Mouse (Mus musculus): ENCODE measurements at regions not wholly inside any gene's neighbourhood (a gene's known extent, or its start where the extent isn't known, plus 50 kb on each side); places are given as distances from the start of the nearest gene placed in this dataset.
A peak's percentile ranks its signal among the peaks of the same experiment; 100 is the strongest.

- no peaks in the 10 kb centered on the region for H3K27me3 ChIP-seq (replicated peaks)
- H3K36me3 ChIP-seq, result no peaks in the 10 kb centered on the region
- H3K4me3 ChIP-seq, result peak overlapping the region; percentile 63
- H3K4me2 ChIP-seq, result peak overlapping the region; percentile 73
- peak; percentile 95 for ATAC-seq (ENCODE audit: insufficient number of reproducible peaks, low FRiP score)
- H3K27ac ChIP-seq (ENCODE audit: poor library complexity, severe bottlenecking), result peak overlapping the region; percentile 99
- no peaks in the 10 kb centered on the region for H3K9me3 ChIP-seq (replicated peaks)
- H3K9ac ChIP-seq, result peak overlapping the region; percentile 85
- WGBS, result under 1% methylated on average over 61 of the region's 85 CpGs
- peaks cover 7% of the 10 kb centered on the region for H3K4me1 ChIP-seq (replicated peaks)
Measured at GRCm38 (mm10) chr17:4907841-4908571, 86.1 kb upstream of the Arid1b start.

- Histone ChIP-seq H3K27ac (ENCODE audit: poor library complexity, severe bottlenecking) (peak overlapping the region; percentile 99), H3K4me2 (peak overlapping the region; percentile 73), H3K9me3 (replicated peaks) (no peaks in the 10 kb centered on the region), H3K4me3 (peak overlapping the region; percentile 63), H3K27me3 (replicated peaks) (no peaks in the 10 kb centered on the region), H3K36me3 (no peaks in the 10 kb centered on the region), H3K4me1 (replicated peaks) (peaks cover 7% of the 10 kb centered on the region), H3K9ac (peak overlapping the region; percentile 85)
- peak; percentile 54 for ATAC-seq (ENCODE audit: insufficient number of reproducible peaks, low FRiP score)
- 2% methylated on average over 17 of the region's 17 CpGs for WGBS
Measured at GRCm38 (mm10) chr17:4908572-4908965, 85.6 kb upstream of the Arid1b start.

- no peak overlapping the region for H3K4me3 ChIP-seq
- 76% methylated on average over 5 of the region's 5 CpGs for WGBS
- no peaks in the 10 kb centered on the region for H3K36me3 ChIP-seq
- no peak overlapping the region for H3K27ac ChIP-seq (ENCODE audit: poor library complexity, severe bottlenecking)
- peaks cover 7% of the 10 kb centered on the region for H3K4me1 ChIP-seq (replicated peaks)
- H3K9me3 ChIP-seq (replicated peaks), result no peaks in the 10 kb centered on the region
- no peak for ATAC-seq (ENCODE audit: insufficient number of reproducible peaks, low FRiP score)
- no peaks in the 10 kb centered on the region for H3K27me3 ChIP-seq (replicated peaks)
- no peak overlapping the region for H3K9ac ChIP-seq
- no peak overlapping the region for H3K4me2 ChIP-seq
Measured at GRCm38 (mm10) chr17:4910182-4910581, 84.0 kb upstream of the Arid1b start.

GRCm38 (mm10) chr17:4913001-4913400 is 81.1 kb upstream of the Arid1b start:
- Histone ChIP-seq H3K27ac (ENCODE audit: poor library complexity, severe bottlenecking) (no peak overlapping the region), H3K27me3 (replicated peaks) (no peaks in the 10 kb centered on the region), H3K4me1 (replicated peaks) (peaks cover 7% of the 10 kb centered on the region), H3K36me3 (no peaks in the 10 kb centered on the region), H3K4me2 (no peak overlapping the region), H3K9me3 (replicated peaks) (no peaks in the 10 kb centered on the region), H3K9ac (no peak overlapping the region), H3K4me3 (no peak overlapping the region)
- WGBS, result 78% methylated on average over 4 of the region's 4 CpGs
- ATAC-seq (ENCODE audit: insufficient number of reproducible peaks, low FRiP score), result no peak

- Histone ChIP-seq H3K27me3 (replicated peaks) (no peaks in the 10 kb centered on the region), H3K9ac (no peak overlapping the region), H3K36me3 (no peaks in the 10 kb centered on the region), H3K27ac (ENCODE audit: poor library complexity, severe bottlenecking) (no peak overlapping the region), H3K9me3 (replicated peaks) (no peaks in the 10 kb centered on the region), H3K4me1 (replicated peaks) (no peaks in the 10 kb centered on the region), H3K4me3 (no peak overlapping the region), H3K4me2 (no peak overlapping the region)
- no peak for ATAC-seq (ENCODE audit: insufficient number of reproducible peaks, low FRiP score)
- 58% methylated on average over 6 of the region's 6 CpGs for WGBS
Measured at GRCm38 (mm10) chr17:4919866-4920495, 74.2 kb upstream of the Arid1b start.

GRCm38 (mm10) chr17:4921121-4921520 is 73.0 kb upstream of the Arid1b start:
- 76% methylated on average over 7 of the region's 7 CpGs for WGBS
- Histone ChIP-seq H3K9ac (no peak overlapping the region), H3K4me1 (replicated peaks) (no peaks in the 10 kb centered on the region), H3K4me2 (no peak overlapping the region), H3K27ac (ENCODE audit: poor library complexity, severe bottlenecking) (no peak overlapping the region), H3K4me3 (no peak overlapping the region), H3K9me3 (replicated peaks) (0 out of 2 replicates have a peak, but pooled peaks cover 2% of the 10 kb centered on the region), H3K27me3 (replicated peaks) (no peaks in the 10 kb centered on the region), H3K36me3 (no peaks in the 10 kb centered on the region)
- ATAC-seq (ENCODE audit: insufficient number of reproducible peaks, low FRiP score), result no peak

GRCm38 (mm10) chr17:4928631-4929030 is 65.5 kb upstream of the Arid1b start:
- 63% methylated on average over 5 of the region's 5 CpGs for WGBS
- ATAC-seq (ENCODE audit: insufficient number of reproducible peaks, low FRiP score), result no peak

GRCm38 (mm10) chr17:4935268-4935667 is 58.9 kb upstream of the Arid1b start:
- Histone ChIP-seq H3K4me2 (no peak overlapping the region), H3K4me1 (replicated peaks) (0 out of 2 replicates have a peak, but pooled peaks cover under 1% of the 10 kb centered on the region), H3K9ac (no peak overlapping the region), H3K27ac (ENCODE audit: poor library complexity, severe bottlenecking) (no peak overlapping the region), H3K27me3 (replicated peaks) (no peaks in the 10 kb centered on the region), H3K4me3 (no peak overlapping the region), H3K9me3 (replicated peaks) (no peaks in the 10 kb centered on the region), H3K36me3 (no peaks in the 10 kb centered on the region)
- ATAC-seq (ENCODE audit: insufficient number of reproducible peaks, low FRiP score), result no peak
- WGBS, result 84% methylated on average over 5 of the region's 5 CpGs

More at GRCm38 (mm10) chr17:4928631-4929030, 65.5 kb upstream of the Arid1b start:
- Histone ChIP-seq H3K9me3 (replicated peaks) (0 out of 2 replicates have a peak, but pooled peaks cover 2% of the 10 kb centered on the region), H3K36me3 (no peaks in the 10 kb centered on the region), H3K4me1 (replicated peaks) (no peaks in the 10 kb centered on the region), H3K27ac (ENCODE audit: poor library complexity, severe bottlenecking) (no peak overlapping the region), H3K4me2 (no peak overlapping the region), H3K27me3 (replicated peaks) (no peaks in the 10 kb centered on the region), H3K9ac (no peak overlapping the region), H3K4me3 (no peak overlapping the region)

- Histone ChIP-seq H3K4me3 (no peak overlapping the region), H3K27me3 (replicated peaks) (no peaks in the 10 kb centered on the region), H3K4me2 (no peak overlapping the region), H3K36me3 (no peaks in the 10 kb centered on the region), H3K9ac (no peak overlapping the region), H3K27ac (ENCODE audit: poor library complexity, severe bottlenecking) (no peak overlapping the region), H3K4me1 (replicated peaks) (peaks cover 6% of the 10 kb centered on the region; the same call in 1 of the 2 replicates), H3K9me3 (replicated peaks) (no peaks in the 10 kb centered on the region)
- WGBS, result 51% methylated on average over 9 of the region's 9 CpGs
- ATAC-seq (ENCODE audit: insufficient number of reproducible peaks, low FRiP score), result no peak
Measured at GRCm38 (mm10) chr17:4940589-4940988, 53.5 kb upstream of the Arid1b start.

GRCm38 (mm10) chr17:4941286-4941800 is 52.8 kb upstream of the Arid1b start:
- no peaks in the 10 kb centered on the region for H3K9me3 ChIP-seq (replicated peaks)
- no peak overlapping the region for H3K27ac ChIP-seq (ENCODE audit: poor library complexity, severe bottlenecking)
- H3K36me3 ChIP-seq, result no peaks in the 10 kb centered on the region
- H3K9ac ChIP-seq, result no peak overlapping the region
- H3K4me2 ChIP-seq, result no peak overlapping the region
- no peak for ATAC-seq (ENCODE audit: insufficient number of reproducible peaks, low FRiP score)
- H3K4me3 ChIP-seq, result no peak overlapping the region
- 80% methylated on average over 4 of the region's 4 CpGs for WGBS
- peaks cover 13% of the 10 kb centered on the region for H3K4me1 ChIP-seq (replicated peaks)
- no peaks in the 10 kb centered on the region for H3K27me3 ChIP-seq (replicated peaks)

GRCm38 (mm10) chr17:4942868-4943267 is 51.3 kb upstream of the Arid1b start:
- no peaks in the 10 kb centered on the region for H3K36me3 ChIP-seq
- no peak overlapping the region for H3K4me3 ChIP-seq
- no peak overlapping the region for H3K9ac ChIP-seq
- H3K27ac ChIP-seq (ENCODE audit: poor library complexity, severe bottlenecking), result no peak overlapping the region
- peaks cover 20% of the 10 kb centered on the region for H3K4me1 ChIP-seq (replicated peaks)
- no peak for ATAC-seq (ENCODE audit: insufficient number of reproducible peaks, low FRiP score)
- 86% methylated on average over 7 of the region's 7 CpGs for WGBS
- no peaks in the 10 kb centered on the region for H3K27me3 ChIP-seq (replicated peaks)
- no peaks in the 10 kb centered on the region for H3K9me3 ChIP-seq (replicated peaks)
- no peak overlapping the region for H3K4me2 ChIP-seq
